Mouse (Mus musculus) hindbrain, embryonic 14.5 days (tissue): ENCODE data around the gene Def8. TPM values are rescaled to one million over a fixed set of nuclear protein-coding genes. Genes with fewer than 3 reads are reported as not detected.

Source experiments
- ATAC-seq: fragments of 200-750 bp; cut with Nextera tagmentation; 2 replicates; pipeline ENCODE4 v1.8.0; 2017; ENCODE audit warnings: moderate number of reproducible peaks, mild to moderate bottlenecking, moderate TSS enrichment, moderate library complexity; ENCODE audit not compliant: low FRiP score
- DNase-seq: peaks from one replicate; pipeline ENCODE4 v3.0.0-alpha.2; 2015; ENCODE audit warnings: low spot score
- H3K27ac ChIP-seq: fragments of 300-500 bp; sonication (generic); 2 replicates; pipeline ENCODE4 v1.5.1; 2014; ENCODE audit warnings: mild to moderate bottlenecking, moderate library complexity
- H3K27me3 ChIP-seq: fragments of 300-500 bp; sonication (generic); 2 replicates; pipeline ENCODE4 v1.6.1; 2014; ENCODE audit warnings: mild to moderate bottlenecking, low read length, mixed read lengths; ENCODE audit not compliant: control insufficient read depth, insufficient read depth
- H3K36me3 ChIP-seq: fragments of 300-500 bp; sonication (generic); replicated peaks from 2 replicates; pipeline ENCODE4 v1.6.1; 2014; ENCODE audit not compliant: control insufficient read depth, insufficient read depth
- H3K4me1 ChIP-seq: fragments of 300-500 bp; sonication (generic); replicated peaks from 2 replicates; pipeline ENCODE4 v1.6.1; 2014; ENCODE audit warnings: antibody characterized with exemption, low read length, mixed read lengths; ENCODE audit not compliant: control insufficient read depth, insufficient read depth
- H3K4me2 ChIP-seq: fragments of 300-500 bp; sonication (generic); replicated peaks from 2 replicates; pipeline ENCODE4 v1.6.1; 2014; ENCODE audit warnings: mild to moderate bottlenecking, moderate library complexity
- H3K4me3 ChIP-seq: fragments of 300-500 bp; sonication (generic); replicated peaks from 2 replicates; pipeline ENCODE4 v1.5.1; 2014; ENCODE audit warnings: mild to moderate bottlenecking, low read length
- H3K9ac ChIP-seq: fragments of 300-500 bp; sonication (generic); 2 replicates; pipeline ENCODE4 v1.6.1; 2014
- H3K9me3 ChIP-seq: fragments of 300-500 bp; sonication (generic); 2 replicates; pipeline ENCODE4 v1.6.1; 2016; ENCODE audit warnings: low read length; ENCODE audit not compliant: control insufficient read depth
- WGBS: fragments of 180-500 bp; shearing (Covaris S2); extraction: QIAGEN DNeasy Blood & Tissue Kit; methylation state at CpG from one replicate; pipeline ENCODE4 v1.1.7; 2014; 5-methylcytosine and 5-hydroxymethylcytosine counted together
- polyA plus RNA-seq: library from polyadenylated mRNA; unstranded; fragments of >200 nt; fragmentation: Nextera tagmentation; extraction: Ambion mirVana; gene quantifications from 2 replicates; pipeline ENCODE4 v1.2.1, GENCODE M21; 2014

The Def8 gene
- polyA plus RNA-seq, 1 experiment from 2014 or later: 45.3 TPM

DNA sequence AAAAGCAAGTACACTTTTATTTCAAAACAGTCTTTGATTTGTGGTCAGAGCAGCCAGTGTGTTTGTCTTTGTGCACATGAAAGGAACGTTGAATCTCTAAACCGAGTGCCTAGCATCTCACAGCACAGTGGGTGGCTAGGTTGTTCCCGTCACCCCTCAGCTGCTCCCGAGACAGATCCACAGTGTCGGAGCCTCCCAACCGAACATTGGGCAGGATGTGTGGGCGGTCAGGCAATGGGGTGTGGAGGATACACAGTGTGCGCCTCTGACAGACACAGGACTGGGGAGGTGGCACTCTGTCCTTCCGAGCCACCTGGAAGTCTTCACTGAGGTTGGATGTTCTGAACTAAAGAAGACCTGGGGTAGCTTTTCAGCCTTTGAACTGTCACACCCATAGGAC lies 82.4 kb downstream of the Def8 start:
- no peak for ATAC-seq
- no peak overlapping the region for H3K27ac ChIP-seq
- H3K9ac ChIP-seq: no peak overlapping the region
- H3K4me3 ChIP-seq: no peak overlapping the region
- H3K27me3 ChIP-seq: no peaks in the 10 kb centered on the region
- peaks cover 100% of the 10 kb centered on the region for H3K36me3 ChIP-seq
- WGBS: 86% methylated on average over 9 of the region's 9 CpGs
- no peak overlapping the region for H3K4me2 ChIP-seq
- no peak for DNase-seq
- H3K9me3 ChIP-seq: no peaks in the 10 kb centered on the region
- no peaks in the 10 kb centered on the region for H3K4me1 ChIP-seq

GRCm38 (mm10) chr8:123507153-123507552 lies 83.8 kb downstream of the Def8 start:
- DNase-seq (no peak), ATAC-seq (no peak)
- H3K9ac ChIP-seq: no peak overlapping the region
- H3K27me3 ChIP-seq: no peaks in the 10 kb centered on the region
- H3K27ac ChIP-seq: no peak overlapping the region
- no peaks in the 10 kb centered on the region for H3K9me3 ChIP-seq
- no peak overlapping the region for H3K4me2 ChIP-seq
- WGBS: 95% methylated on average over 5 of the region's 5 CpGs
- peaks cover 98% of the 10 kb centered on the region for H3K36me3 ChIP-seq
- no peaks in the 10 kb centered on the region for H3K4me1 ChIP-seq
- H3K4me3 ChIP-seq: no peak overlapping the region

DNA sequence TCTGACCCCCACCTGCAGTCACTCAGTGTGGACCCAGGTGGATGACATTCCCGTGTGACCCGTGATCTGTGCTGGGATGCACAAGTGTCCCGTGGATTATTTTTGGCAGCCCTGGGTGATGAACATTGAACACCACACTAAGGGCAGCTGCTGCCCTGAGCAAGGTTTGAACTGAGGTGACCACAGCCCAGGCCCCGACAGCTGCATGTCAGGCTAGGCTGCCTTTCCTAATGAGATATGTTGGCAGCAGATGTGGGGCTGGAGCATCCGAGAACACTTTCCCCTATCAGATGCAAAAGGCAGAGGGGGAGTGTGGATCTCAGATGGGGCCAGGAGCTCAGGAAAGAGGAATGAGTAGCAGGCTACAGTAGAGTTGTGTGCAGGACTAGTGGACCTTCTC lies 87.5 kb downstream of the Def8 start:
- 81% methylated on average over 5 of the region's 5 CpGs for WGBS
- H3K9me3 ChIP-seq: no peaks in the 10 kb centered on the region
- H3K9ac ChIP-seq: no peak overlapping the region
- no peaks in the 10 kb centered on the region for H3K27me3 ChIP-seq
- ATAC-seq (no peak), DNase-seq (no peak)
- H3K4me1 ChIP-seq: peaks cover 16% of the 10 kb centered on the region
- H3K27ac ChIP-seq: no peak overlapping the region
- peaks cover 61% of the 10 kb centered on the region for H3K36me3 ChIP-seq
- no peak overlapping the region for H3K4me2 ChIP-seq
- H3K4me3 ChIP-seq: no peak overlapping the region

Other genes starting within 250 kb of the Def8 start
- 0.25 and 0.34 TPM in 2 replicates for gene Dpep1, start 237.3 kb upstream of the Def8 start, polyA plus RNA-seq
- 160 and 164 TPM in 2 replicates for gene Chmp1a, start 210.8 kb upstream of the Def8 start, polyA plus RNA-seq
- gene Spata33, start 210.7 kb upstream of the Def8 start, polyA plus RNA-seq: 5.2 and 9.8 TPM in 2 replicates
- gene Cdk10, start 198.7 kb upstream of the Def8 start, polyA plus RNA-seq: 42.9 and 44.1 TPM in 2 replicates
- gene Spata2l, start 187.3 kb upstream of the Def8 start, polyA plus RNA-seq: 8.4 and 9.1 TPM in 2 replicates
- 18.5 and 19.5 TPM in 2 replicates for gene Zfp276, start 169.3 kb upstream of the Def8 start, polyA plus RNA-seq
- 57.7 and 58.8 TPM in 2 replicates for gene Vps9d1, start 169.2 kb upstream of the Def8 start, polyA plus RNA-seq
- 7.4 and 8.3 TPM in 2 replicates for gene Fanca, start 105.0 kb upstream of the Def8 start, polyA plus RNA-seq
- gene Spire2, start 90.8 kb upstream of the Def8 start, polyA plus RNA-seq: 32.4 and 33.1 TPM in 2 replicates
- gene Tcf25, start 49.8 kb upstream of the Def8 start, polyA plus RNA-seq: 371 and 380 TPM in 2 replicates
- 0.10 and 0.21 TPM in 2 replicates for gene Mc1r, start 16.4 kb upstream of the Def8 start, polyA plus RNA-seq
- gene Tubb3, start 12.1 kb upstream of the Def8 start, polyA plus RNA-seq: 1,715 and 1,766 TPM in 2 replicates
- 31.6 and 36.5 TPM in 2 replicates for gene Afg3l1, start 54.4 kb downstream of the Def8 start, polyA plus RNA-seq
- 91.3 and 92.0 TPM in 2 replicates for gene Dbndd1, start 91.9 kb downstream of the Def8 start, polyA plus RNA-seq
- gene Gas8, start 95.3 kb downstream of the Def8 start, polyA plus RNA-seq: 37.5 and 38.8 TPM in 2 replicates
- gene Rhou, start 230.4 kb downstream of the Def8 start, polyA plus RNA-seq: 14.3 and 14.9 TPM in 2 replicates